Mouse (Mus musculus): ENCODE measurements around the gene Cdc42bpg.

Gene Cdc42bpg

GRCm38 (mm10) chr19:6348717-6349116 lies 42.5 kb downstream of the Cdc42bpg start:
- DNase-seq (ENCODE audit: low read depth): peak; percentile 50

GRCm38 (mm10) chr19:6349215-6349983 lies 43.1 kb downstream of the Cdc42bpg start:
- peak; percentile 79 for DNase-seq (ENCODE audit: low read depth)

GRCm38 (mm10) chr19:6351431-6352106 lies 45.3 kb downstream of the Cdc42bpg start:
- DNase-seq (ENCODE audit: low read depth): no peak

- peak; percentile 40 for DNase-seq (ENCODE audit: low read depth)
Measured at GRCm38 (mm10) chr19:6352107-6352505, 45.9 kb downstream of the Cdc42bpg start.

GRCm38 (mm10) chr19:6354030-6354429 lies 47.8 kb downstream of the Cdc42bpg start:
- DNase-seq (ENCODE audit: low read depth): no peak

- DNase-seq (ENCODE audit: low read depth): no peak
Measured at GRCm38 (mm10) chr19:6361291-6361690, 55.0 kb downstream of the Cdc42bpg start.

GRCm38 (mm10) chr19:6363091-6363410 lies 56.8 kb downstream of the Cdc42bpg start:
- no peak for DNase-seq (ENCODE audit: low read depth)

GRCm38 (mm10) chr19:6363411-6364240 lies 57.4 kb downstream of the Cdc42bpg start, which contains the start of gene Sf1:
TSS of gene Sf1 (plus strand) at chr19:6363690.
- peak; percentile 100 for DNase-seq (ENCODE audit: low read depth)

- peak; percentile 89 for DNase-seq (ENCODE audit: low read depth)
Measured at GRCm38 (mm10) chr19:6364317-6364725, 58.1 kb downstream of the Cdc42bpg start.

GRCm38 (mm10) chr19:6364842-6365241 lies 58.6 kb downstream of the Cdc42bpg start:
- peak; percentile 28 for DNase-seq (ENCODE audit: low read depth)

- no peak for DNase-seq (ENCODE audit: low read depth)
Measured at GRCm38 (mm10) chr19:6370175-6370574, 63.9 kb downstream of the Cdc42bpg start.

- peak; percentile 53 for DNase-seq (ENCODE audit: low read depth)
Measured at GRCm38 (mm10) chr19:6372433-6372832, 66.2 kb downstream of the Cdc42bpg start.

GRCm38 (mm10) chr19:6373539-6374400 lies 67.5 kb downstream of the Cdc42bpg start:
- peak; percentile 67 for DNase-seq (ENCODE audit: low read depth)

GRCm38 (mm10) chr19:6374571-6374970 lies 68.3 kb downstream of the Cdc42bpg start:
- DNase-seq (ENCODE audit: low read depth): no peak
